Mouse (Mus musculus): ENCODE data around the gene Sipa1l3. TPM values are rescaled to one million over a fixed set of nuclear protein-coding genes. Genes with fewer than 3 reads are reported as not detected.
A peak's percentile ranks its signal among the peaks of the same experiment; 100 is the strongest.

Sipa1l3 gene
- polyA plus RNA-seq, 1 experiment: 6.5 TPM

DNA sequence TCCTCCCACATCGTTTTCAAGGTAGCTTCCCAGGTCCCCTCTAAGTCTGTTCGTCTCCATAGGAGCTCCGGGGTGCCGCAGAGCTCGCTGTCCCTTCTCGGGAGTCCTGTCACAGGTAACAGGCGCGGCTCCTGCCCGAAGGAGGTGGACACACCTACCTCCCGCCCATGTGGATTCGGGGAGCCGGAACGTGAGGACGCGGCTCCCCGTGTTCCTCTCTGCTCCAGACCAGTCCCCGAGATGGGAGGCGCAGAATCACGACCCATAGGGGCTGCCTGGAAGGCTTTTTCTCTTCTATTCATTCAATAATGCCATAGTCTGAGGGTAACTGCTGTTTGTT is 740 bp upstream of the Sipa1l3 start:
- Histone ChIP-seq H3K27ac (replicated peaks; ENCODE audit: low read depth, low read length) (no peak overlapping the region), H3K4me3 (ENCODE audit: insufficient read depth, low read depth, low read length) (peak overlapping the region; percentile 77), H3K4me1 (ENCODE audit: control insufficient read depth, insufficient read depth, insufficient read length, low read length) (peaks cover 6% of the 10 kb centered on the region)

- H3K4me1 ChIP-seq (ENCODE audit: control insufficient read depth, insufficient read depth, insufficient read length, low read length): peaks cover 6% of the 10 kb centered on the region
- H3K4me3 ChIP-seq (ENCODE audit: insufficient read depth, low read depth, low read length): peak overlapping the region; percentile 92
- H3K27ac ChIP-seq (replicated peaks; ENCODE audit: low read depth, low read length): no peak overlapping the region; the same call in 1 of the 2 replicates
Measured at GRCm38 (mm10) chr7:29518054-29518420, 404 bp downstream of the Sipa1l3 start.

- Histone ChIP-seq H3K4me3 (ENCODE audit: insufficient read depth, low read depth, low read length) (peak overlapping the region; percentile 29), H3K27ac (replicated peaks; ENCODE audit: low read depth, low read length) (no peak overlapping the region), H3K4me1 (ENCODE audit: control insufficient read depth, insufficient read depth, insufficient read length, low read length) (peaks cover 9% of the 10 kb centered on the region)
Measured at GRCm38 (mm10) chr7:29517178-29517577, 1.3 kb downstream of the Sipa1l3 start.

DNA sequence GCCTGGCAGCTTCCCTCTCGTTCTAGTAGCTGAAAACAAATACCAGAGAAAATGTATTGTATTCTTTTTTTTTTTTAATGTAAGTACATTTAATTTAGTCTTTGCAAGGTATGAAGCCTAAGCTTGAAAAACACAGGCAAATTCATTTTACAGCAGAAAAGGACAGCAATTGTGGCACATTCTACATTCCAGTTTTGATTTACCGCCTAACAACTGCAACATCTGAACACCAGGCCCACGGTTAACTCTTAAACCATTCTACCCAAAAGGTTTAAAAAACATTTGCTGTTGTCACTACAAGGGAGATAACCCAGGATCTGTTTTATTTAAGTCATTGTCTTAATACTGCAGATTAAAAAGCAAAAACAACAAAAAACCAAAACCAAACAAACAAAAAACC is 2.8 kb downstream of the Sipa1l3 start:
- no peak overlapping the region for H3K27ac ChIP-seq (replicated peaks; ENCODE audit: low read depth, low read length)

DNA sequence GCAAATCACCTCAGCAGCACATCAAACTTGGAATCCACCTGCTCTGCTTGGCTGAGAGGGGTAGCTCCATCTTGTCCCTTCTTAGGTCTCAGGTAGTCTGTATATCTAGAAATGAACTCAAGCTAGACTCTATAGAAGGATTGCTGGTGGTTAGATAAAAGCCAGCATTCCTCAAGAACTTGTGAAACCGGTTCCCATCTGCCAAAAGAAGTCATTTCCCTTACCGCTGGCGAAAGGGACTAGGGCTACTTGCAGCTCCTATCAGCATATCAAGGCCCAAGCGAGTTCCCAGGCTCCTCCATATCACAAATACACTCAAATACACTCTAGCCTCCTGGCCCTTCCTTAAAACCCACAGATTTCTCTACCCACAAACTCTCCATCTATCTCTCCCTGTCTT is 5.7 kb downstream of the Sipa1l3 start:
- no peak overlapping the region for H3K27ac ChIP-seq (replicated peaks; ENCODE audit: low read depth, low read length)
- H3K4me3 ChIP-seq (ENCODE audit: insufficient read depth, low read depth, low read length): no peak overlapping the region
- H3K4me1 ChIP-seq (ENCODE audit: control insufficient read depth, insufficient read depth, insufficient read length, low read length): peaks cover 30% of the 10 kb centered on the region

More for the DNA sequence above, 2.8 kb downstream of the Sipa1l3 start:
- peaks cover 17% of the 10 kb centered on the region for H3K4me1 ChIP-seq (ENCODE audit: control insufficient read depth, insufficient read depth, insufficient read length, low read length)
- H3K4me3 ChIP-seq (ENCODE audit: insufficient read depth, low read depth, low read length): no peak overlapping the region

- Histone ChIP-seq H3K27ac (replicated peaks; ENCODE audit: low read depth, low read length) (no peak overlapping the region), H3K4me1 (ENCODE audit: control insufficient read depth, insufficient read depth, insufficient read length, low read length) (peaks cover 28% of the 10 kb centered on the region), H3K4me3 (ENCODE audit: insufficient read depth, low read depth, low read length) (no peak overlapping the region)
Measured at GRCm38 (mm10) chr7:29511598-29512275, 6.7 kb downstream of the Sipa1l3 start.

DNA sequence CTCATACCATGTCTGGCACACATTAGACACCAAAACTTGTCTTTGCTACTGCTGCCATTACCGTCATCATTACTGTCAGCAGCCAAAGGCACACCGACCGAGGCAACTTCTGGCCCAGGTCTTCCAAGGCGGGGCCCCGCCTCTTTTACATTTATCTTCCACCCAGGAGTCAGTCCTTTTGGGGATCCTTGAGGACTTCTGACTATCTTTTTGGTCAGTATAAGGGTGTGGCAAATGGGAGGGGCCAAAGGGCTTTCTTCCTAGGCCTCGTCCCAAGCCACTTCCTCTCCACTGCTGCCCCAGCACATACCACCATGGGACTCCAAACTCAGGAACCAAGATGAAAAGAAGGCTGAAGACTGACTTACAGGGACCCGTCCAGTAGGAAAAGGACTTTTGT is 9.9 kb downstream of the Sipa1l3 start:
- no peak overlapping the region for H3K27ac ChIP-seq (replicated peaks; ENCODE audit: low read depth, low read length)
- H3K4me3 ChIP-seq (ENCODE audit: insufficient read depth, low read depth, low read length): no peak overlapping the region
- peaks cover 40% of the 10 kb centered on the region for H3K4me1 ChIP-seq (ENCODE audit: control insufficient read depth, insufficient read depth, insufficient read length, low read length)

DNA sequence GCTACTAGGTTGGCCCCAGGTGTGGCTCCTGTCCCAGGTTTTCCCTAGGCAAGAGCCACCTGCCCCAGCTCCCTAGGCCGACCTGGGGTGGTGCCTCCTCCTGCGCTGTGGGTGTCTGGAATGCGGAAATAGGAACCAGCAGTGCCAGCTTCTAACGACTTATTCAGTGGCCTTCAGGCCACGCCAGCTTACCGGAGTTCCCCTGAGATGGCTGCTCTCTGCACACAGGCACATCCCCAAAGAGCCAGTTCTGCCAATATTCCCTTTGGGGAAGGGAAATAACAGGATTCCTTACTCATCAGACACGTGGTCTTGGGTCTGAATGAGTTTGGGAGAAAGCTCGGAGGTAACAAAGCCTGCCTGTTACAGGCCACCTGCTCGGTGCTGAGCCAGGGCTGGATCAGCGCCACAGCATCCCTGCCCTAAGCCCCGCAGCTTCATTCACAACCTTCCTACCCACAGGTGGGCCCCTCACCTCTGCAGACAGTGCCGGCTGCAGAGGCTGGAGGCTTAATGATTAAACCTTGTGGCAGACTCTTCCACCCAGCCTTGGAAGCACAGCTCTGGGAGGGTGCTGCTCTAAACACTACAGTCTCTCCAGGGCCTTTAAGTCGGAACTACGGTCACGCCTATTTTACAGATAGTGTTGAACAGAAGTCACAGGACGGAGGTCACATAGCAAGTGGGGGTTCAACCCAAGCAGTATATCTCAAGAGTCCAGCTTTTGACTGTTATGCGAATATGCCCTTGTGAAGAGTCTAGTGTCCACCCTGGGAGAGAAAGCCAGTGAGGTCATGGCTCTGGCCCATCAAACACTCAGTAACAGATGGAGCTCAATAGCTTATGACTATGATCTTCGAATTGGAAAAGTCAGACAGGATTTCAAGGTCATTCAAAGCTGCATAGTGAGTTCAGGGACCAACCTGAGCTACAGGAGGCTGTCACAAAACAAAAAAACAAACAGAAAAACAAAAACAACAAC is 12.8 kb downstream of the Sipa1l3 start:
- H3K4me3 ChIP-seq (ENCODE audit: insufficient read depth, low read depth, low read length): no peak overlapping the region
- H3K27ac ChIP-seq (replicated peaks; ENCODE audit: low read depth, low read length): no peak overlapping the region
- H3K4me1 ChIP-seq (ENCODE audit: control insufficient read depth, insufficient read depth, insufficient read length, low read length): peaks cover 30% of the 10 kb centered on the region

GRCm38 (mm10) chr7:29504683-29505290 is 13.7 kb downstream of the Sipa1l3 start:
- H3K4me1 ChIP-seq (ENCODE audit: control insufficient read depth, insufficient read depth, insufficient read length, low read length): peaks cover 30% of the 10 kb centered on the region
- H3K4me3 ChIP-seq (ENCODE audit: insufficient read depth, low read depth, low read length): no peak overlapping the region
- H3K27ac ChIP-seq (replicated peaks; ENCODE audit: low read depth, low read length): no peak overlapping the region

- Histone ChIP-seq H3K27ac (replicated peaks; ENCODE audit: low read depth, low read length) (no peak overlapping the region), H3K4me3 (ENCODE audit: insufficient read depth, low read depth, low read length) (no peak overlapping the region), H3K4me1 (ENCODE audit: control insufficient read depth, insufficient read depth, insufficient read length, low read length) (peaks cover 22% of the 10 kb centered on the region)
Measured at GRCm38 (mm10) chr7:29503616-29504015, 14.8 kb downstream of the Sipa1l3 start.

DNA sequence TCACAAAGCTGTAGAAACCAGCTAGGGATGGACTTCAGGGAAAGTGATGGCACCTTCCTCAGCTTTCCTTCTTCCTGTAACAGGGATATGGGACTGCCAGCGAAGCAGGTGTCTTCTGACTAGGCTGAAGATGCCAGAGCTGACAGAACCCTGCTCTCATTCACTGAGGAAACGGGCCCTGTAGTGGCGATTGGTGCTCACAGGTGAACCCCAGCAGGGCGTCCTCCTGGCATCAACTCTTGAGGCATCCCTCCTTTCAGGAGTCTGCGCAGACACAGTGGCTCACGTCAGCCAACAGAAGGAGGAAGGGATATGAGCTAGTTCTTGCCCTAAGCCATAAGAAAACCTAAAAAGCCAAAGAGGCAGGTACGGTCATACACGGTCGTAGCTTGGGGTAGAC is 17.2 kb downstream of the Sipa1l3 start:
- Histone ChIP-seq H3K27ac (replicated peaks; ENCODE audit: low read depth, low read length) (no peak overlapping the region), H3K4me1 (ENCODE audit: control insufficient read depth, insufficient read depth, insufficient read length, low read length) (peaks cover 13% of the 10 kb centered on the region), H3K4me3 (ENCODE audit: insufficient read depth, low read depth, low read length) (no peak overlapping the region)

DNA sequence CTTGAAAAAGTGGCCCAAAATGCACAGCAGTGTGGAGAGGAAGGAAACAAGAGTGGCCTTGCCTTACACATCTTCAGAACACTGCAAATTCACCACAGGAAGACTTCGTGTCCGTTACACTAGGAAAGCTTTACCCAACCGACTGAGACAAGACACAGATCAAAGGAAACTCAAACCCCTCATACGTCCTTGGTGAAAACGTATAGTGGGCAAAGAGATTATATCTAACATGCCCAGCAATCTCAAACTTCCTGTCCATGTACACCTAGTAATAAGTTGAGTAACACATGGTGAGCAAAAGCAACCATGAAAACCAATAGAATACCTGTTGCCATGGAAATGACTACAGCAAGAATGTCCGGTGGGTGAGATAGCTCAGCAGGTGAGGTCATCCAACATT is 19.4 kb downstream of the Sipa1l3 start:
- 0 out of 2 replicates have a peak, but pooled peaks cover 5% of the 10 kb centered on the region for H3K4me1 ChIP-seq (ENCODE audit: control insufficient read depth, insufficient read depth, insufficient read length, low read length)
- H3K27ac ChIP-seq (replicated peaks; ENCODE audit: low read depth, low read length): no peak overlapping the region
- no peak overlapping the region for H3K4me3 ChIP-seq (ENCODE audit: insufficient read depth, low read depth, low read length)

DNA sequence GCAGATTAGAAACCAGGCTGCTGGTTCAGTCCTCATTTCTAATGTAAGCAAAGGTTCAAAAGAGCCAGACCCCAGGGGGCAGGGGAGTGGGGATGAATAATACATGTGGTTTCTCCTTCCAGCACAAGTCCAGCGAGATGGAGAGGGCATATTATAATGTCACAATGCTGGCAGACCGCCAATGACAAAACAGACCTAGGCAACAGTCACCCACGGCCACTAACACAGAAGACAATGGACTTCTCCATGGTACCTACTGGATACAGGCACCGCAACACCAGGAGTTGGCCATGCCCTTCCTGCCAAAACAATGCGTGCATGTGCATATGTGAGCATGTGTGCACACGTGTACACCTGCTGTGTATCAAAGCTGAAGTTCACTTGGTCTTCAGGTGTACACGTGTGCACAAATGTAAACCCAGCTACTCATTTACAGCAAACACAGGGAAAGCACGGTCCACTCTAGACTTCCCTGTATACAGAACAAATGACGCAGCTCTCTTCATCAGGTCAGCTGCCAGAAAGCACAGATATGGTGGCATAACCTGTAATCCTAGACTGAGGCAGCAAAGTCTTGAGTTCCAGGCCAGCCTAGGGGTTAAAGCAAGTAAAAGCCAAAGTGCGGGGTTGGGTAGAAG is 21.4 kb downstream of the Sipa1l3 start:
- Histone ChIP-seq H3K4me1 (ENCODE audit: control insufficient read depth, insufficient read depth, insufficient read length, low read length) (peaks cover 6% of the 10 kb centered on the region; the same call in 1 of the 2 replicates), H3K4me3 (ENCODE audit: insufficient read depth, low read depth, low read length) (no peak overlapping the region), H3K27ac (replicated peaks; ENCODE audit: low read depth, low read length) (no peak overlapping the region)

DNA sequence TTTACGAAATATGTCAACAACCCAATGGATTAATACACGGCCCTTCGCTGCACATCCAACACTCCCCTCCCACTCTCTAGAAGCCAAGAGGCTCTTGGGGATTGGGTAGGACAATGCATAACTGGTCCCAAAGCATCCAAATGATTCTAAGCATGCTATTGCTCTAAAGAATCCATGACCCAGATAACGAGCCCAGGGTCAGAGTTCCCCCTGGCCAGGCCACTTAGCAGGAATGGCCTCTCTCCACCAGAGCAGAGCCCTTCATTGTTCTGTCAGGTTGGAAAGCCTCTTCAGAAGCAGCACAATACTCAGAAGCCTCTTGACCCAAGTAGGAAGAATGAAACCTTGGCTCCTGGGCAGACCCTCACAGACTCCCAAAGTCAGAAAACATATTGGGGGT is 22.1 kb downstream of the Sipa1l3 start:
- H3K4me3 ChIP-seq (ENCODE audit: insufficient read depth, low read depth, low read length): no peak overlapping the region
- H3K4me1 ChIP-seq (ENCODE audit: control insufficient read depth, insufficient read depth, insufficient read length, low read length): peaks cover 9% of the 10 kb centered on the region; the same call in 1 of the 2 replicates
- H3K27ac ChIP-seq (replicated peaks; ENCODE audit: low read depth, low read length): no peak overlapping the region

- H3K27ac ChIP-seq (replicated peaks; ENCODE audit: low read depth, low read length): no peak overlapping the region
- H3K4me3 ChIP-seq (ENCODE audit: insufficient read depth, low read depth, low read length): no peak overlapping the region
- peaks cover 9% of the 10 kb centered on the region; the same call in 1 of the 2 replicates for H3K4me1 ChIP-seq (ENCODE audit: control insufficient read depth, insufficient read depth, insufficient read length, low read length)
Measured at GRCm38 (mm10) chr7:29495880-29496279, 22.6 kb downstream of the Sipa1l3 start.
